ENCODE assay signal across 21 mouse cellular contexts in genomic region chr3:154202383-154202782, GRCm38 (mm10).
"Had no signal": no experiment of that assay in that cellular context is flagged by ENCODE, and none has a peak within 500 bp of the region (broad histone marks: within the 10 kb centered on the region; RNA-seq: fewer than 3 reads in every experiment).

No protein-coding gene starts in this region.

- H3K27me3 ChIP-seq: lung, embryonic 15.5 days; midbrain, embryonic 12.5 days; neural tube, embryonic 13.5 days; neural tube, embryonic 15.5 days; stomach, embryonic 15.5 days had no signal

- H3K9ac ChIP-seq: liver, postnatal 0 days; lung, embryonic 15.5 days; midbrain, embryonic 12.5 days; neural tube, embryonic 13.5 days; neural tube, embryonic 15.5 days; stomach, embryonic 15.5 days had no signal

- H3K4me3 ChIP-seq: lung, embryonic 15.5 days; midbrain, embryonic 10.5 days; midbrain, embryonic 12.5 days; myocyte; neural tube, embryonic 13.5 days; neural tube, embryonic 15.5 days; stomach, embryonic 15.5 days had no signal

- H3K4me1 ChIP-seq: lung, embryonic 15.5 days; midbrain, embryonic 12.5 days; stomach, embryonic 15.5 days had no signal

- H3K36me3 ChIP-seq: lung, embryonic 15.5 days; midbrain, embryonic 10.5 days; midbrain, embryonic 12.5 days; neural tube, embryonic 13.5 days; neural tube, embryonic 15.5 days; stomach, embryonic 15.5 days had no signal

- H3K4me2 ChIP-seq: lung, embryonic 15.5 days; midbrain, embryonic 12.5 days; neural tube, embryonic 13.5 days; neural tube, embryonic 15.5 days; stomach, embryonic 15.5 days had no signal

- H3K9me3 ChIP-seq: lung, embryonic 15.5 days; midbrain, embryonic 10.5 days; midbrain, embryonic 12.5 days; neural tube, embryonic 13.5 days; neural tube, embryonic 15.5 days; stomach, embryonic 15.5 days had no signal

- DNase-seq: liver, postnatal 0 days; lung, adult 2 months; lung, postnatal 4 days; midbrain, embryonic 14.5 days; retina, postnatal 1 day; right cerebral cortex, adult 18-20 months; right cerebral cortex, postnatal 25 days; right cerebral cortex, postnatal 4 days; thymus, adult 2 months; thymus, postnatal 25 days; thymus, postnatal 4 days had no signal

- ATAC-seq: liver, postnatal 0 days; lung, postnatal 0 days; midbrain, embryonic 16.5 days had no signal

- H3K27ac ChIP-seq: lung, embryonic 15.5 days; midbrain, embryonic 10.5 days; midbrain, embryonic 12.5 days; neural tube, embryonic 13.5 days; neural tube, embryonic 15.5 days; stomach, embryonic 15.5 days; stomach, postnatal 0 days had no signal
